Mouse (Mus musculus) G1E-ER4 (cell line): ENCODE measurements around the gene Itpr1. TPM values are rescaled to one million over a fixed set of nuclear protein-coding genes. Genes with fewer than 3 reads are reported as not detected.

Source experiments
- GATA1 ChIP-seq: IDR thresholded peaks from one replicate; pipeline ENCODE4 v1.8.0; 2012; ENCODE audit warnings: low read length, inconsistent platforms
- polyA plus RNA-seq: library from polyadenylated mRNA; stranded (reverse); fragments of >175 nt; gene quantifications from 2 replicates; pipeline ENCODE4 v1.2.3, GENCODE M21; 2012

Itpr1 gene
- polyA plus RNA-seq, 1 experiment = 6.0 TPM

GRCm38 (mm10) chr6:108410771-108411170, 197.9 kb downstream of the Itpr1 start:
- no peak for TF ChIP-seq GATA1

- no peak for TF ChIP-seq GATA1
Measured at GRCm38 (mm10) chr6:108411201-108411600, 198.3 kb downstream of the Itpr1 start.

GRCm38 (mm10) chr6:108413006-108413405, 200.1 kb downstream of the Itpr1 start:
- TF ChIP-seq GATA1 = no peak

- TF ChIP-seq GATA1 = no peak
Measured at GRCm38 (mm10) chr6:108413593-108413992, 200.7 kb downstream of the Itpr1 start.

GRCm38 (mm10) chr6:108415847-108416246, 203.0 kb downstream of the Itpr1 start:
- TF ChIP-seq GATA1 = no peak

- no peak for TF ChIP-seq GATA1
Measured at GRCm38 (mm10) chr6:108417508-108417907, 204.6 kb downstream of the Itpr1 start.

- TF ChIP-seq GATA1 = no peak
Measured at GRCm38 (mm10) chr6:108418218-108418617, 205.3 kb downstream of the Itpr1 start.

GRCm38 (mm10) chr6:108424749-108425584, 212.1 kb downstream of the Itpr1 start:
- no peak for TF ChIP-seq GATA1

- TF ChIP-seq GATA1 = no peak
Measured at GRCm38 (mm10) chr6:108426789-108427188, 213.9 kb downstream of the Itpr1 start.

- no peak for TF ChIP-seq GATA1
Measured at GRCm38 (mm10) chr6:108428383-108428782, 215.5 kb downstream of the Itpr1 start.

- TF ChIP-seq GATA1 = no peak
Measured at GRCm38 (mm10) chr6:108429950-108430349, 217.1 kb downstream of the Itpr1 start.

GRCm38 (mm10) chr6:108431193-108431592, 218.3 kb downstream of the Itpr1 start:
- TF ChIP-seq GATA1 = no peak

GRCm38 (mm10) chr6:108432836-108433235, 219.9 kb downstream of the Itpr1 start:
- no peak for TF ChIP-seq GATA1

GRCm38 (mm10) chr6:108434816-108435215, 221.9 kb downstream of the Itpr1 start:
- no peak for TF ChIP-seq GATA1

- no peak for TF ChIP-seq GATA1
Measured at GRCm38 (mm10) chr6:108435467-108435866, 222.6 kb downstream of the Itpr1 start.

GRCm38 (mm10) chr6:108436608-108437007, 223.7 kb downstream of the Itpr1 start:
- no peak for TF ChIP-seq GATA1

GRCm38 (mm10) chr6:108441290-108441689, 228.4 kb downstream of the Itpr1 start:
- no peak for TF ChIP-seq GATA1
